Mouse (Mus musculus) kidney, embryonic 15.5 days (tissue): ENCODE results near the gene Mad1l1. TPM values are rescaled to one million over a fixed set of nuclear protein-coding genes. Genes with fewer than 3 reads are reported as not detected.
"Not testable (repeated sequence)": the region's sequence is repeated elsewhere in the genome, so short reads cannot be mapped to it uniquely, and the experiment has no call there.

Experiments used
- ATAC-seq: fragments of 200-750 bp; cut with Nextera tagmentation; replicated peaks from 2 replicates; pipeline ENCODE4 v1.8.0; 2017; ENCODE audit warnings: moderate TSS enrichment; ENCODE audit not compliant: low FRiP score
- H3K27ac ChIP-seq: fragments of 300-500 bp; sonication (generic); 2 replicates; pipeline ENCODE4 v1.5.1; 2015; ENCODE audit warnings: mild to moderate bottlenecking, inconsistent platforms
- H3K27me3 ChIP-seq: fragments of 300-500 bp; sonication (generic); 2 replicates; pipeline ENCODE4 v1.6.1; 2015; ENCODE audit warnings: inconsistent platforms
- H3K36me3 ChIP-seq: fragments of 300-500 bp; sonication (generic); 2 replicates; pipeline ENCODE4 v1.6.1; 2015; ENCODE audit warnings: inconsistent platforms
- H3K4me1 ChIP-seq: fragments of 300-500 bp; sonication (generic); 2 replicates; pipeline ENCODE4 v1.6.1; 2015; ENCODE audit warnings: inconsistent platforms
- H3K4me2 ChIP-seq: fragments of 300-500 bp; sonication (generic); 2 replicates; pipeline ENCODE4 v1.6.1; 2015; ENCODE audit warnings: moderate library complexity, mild to moderate bottlenecking, inconsistent platforms
- H3K4me3 ChIP-seq: fragments of 300-500 bp; sonication (generic); replicated peaks from 2 replicates; pipeline ENCODE4 v1.5.1; 2015; ENCODE audit warnings: mild to moderate bottlenecking, inconsistent platforms
- H3K9ac ChIP-seq: fragments of 300-500 bp; sonication (generic); 2 replicates; pipeline ENCODE4 v1.6.1; 2015; ENCODE audit warnings: mild to moderate bottlenecking, inconsistent platforms
- H3K9me3 ChIP-seq: fragments of 300-500 bp; sonication (generic); replicated peaks from 2 replicates; pipeline ENCODE4 v1.6.1; 2016; ENCODE audit warnings: inconsistent platforms
- WGBS: fragments of 180-500 bp; shearing (Covaris S2); methylation state at CpG from one replicate; pipeline ENCODE4 v1.1.7; 2015; ENCODE audit warnings: mixed read lengths; 5-methylcytosine and 5-hydroxymethylcytosine counted together
- polyA plus RNA-seq: library from polyadenylated mRNA; unstranded; fragments of >200 nt; fragmentation: Nextera tagmentation; extraction: Ambion mirVana; gene quantifications from 2 replicates; pipeline ENCODE4 v1.2.1, GENCODE M21; 2015

Mad1l1 gene
- polyA plus RNA-seq, 1 experiment from 2014 or later, result 53.0 TPM

DNA sequence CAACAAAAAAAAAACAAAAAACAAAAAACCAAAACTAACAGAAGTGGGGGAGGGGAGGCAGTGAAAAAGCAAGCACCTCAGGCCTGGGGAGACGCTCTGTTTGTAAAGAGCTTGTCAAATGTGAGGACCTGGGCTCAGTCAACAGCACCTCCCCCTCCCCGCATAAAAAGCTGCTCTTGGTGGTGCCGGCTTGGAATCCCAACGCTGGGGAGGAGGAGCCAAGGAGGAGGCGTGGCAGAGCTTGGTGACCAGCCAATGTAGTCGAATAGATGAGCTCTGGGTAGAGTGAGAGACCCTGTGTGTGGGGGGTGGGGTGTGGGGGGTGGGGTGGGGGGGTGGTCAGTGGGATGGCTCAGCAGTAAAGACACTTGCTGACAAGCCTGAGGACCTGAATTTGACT lies 322.4 kb downstream of the Mad1l1 start:
- H3K36me3 ChIP-seq, result no peaks in the 10 kb centered on the region
- H3K4me3 ChIP-seq, result no peak overlapping the region
- no peak; the same call in 1 of the 2 replicates for ATAC-seq
- H3K4me2 ChIP-seq, result no peak overlapping the region
- 22% methylated on average over 6 of the region's 6 CpGs for WGBS
- no peak overlapping the region for H3K9ac ChIP-seq
- H3K27ac ChIP-seq, result no peak overlapping the region
- no peaks in the 10 kb centered on the region for H3K27me3 ChIP-seq
- peaks cover 11% of the 10 kb centered on the region; the same call in 1 of the 2 replicates for H3K4me1 ChIP-seq
- H3K9me3 ChIP-seq, result no peaks in the 10 kb centered on the region

DNA sequence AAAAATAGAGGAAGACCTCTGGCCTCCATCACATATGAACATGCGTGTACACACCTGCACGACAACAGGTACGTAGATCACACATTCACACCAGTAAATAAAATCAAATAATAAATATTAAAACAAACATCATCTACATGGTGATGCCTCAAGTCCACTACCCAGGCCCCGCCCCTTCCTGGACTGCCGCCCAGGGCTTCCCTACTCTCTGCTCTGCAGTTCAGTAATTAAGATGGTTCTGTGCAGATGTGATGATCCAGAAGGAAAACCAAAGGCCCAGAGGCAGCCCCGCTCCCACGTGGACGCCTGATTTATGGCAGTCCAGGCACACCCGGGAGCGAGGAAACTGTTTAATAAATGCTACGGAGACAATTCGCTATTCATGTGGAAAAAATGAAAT lies 323.0 kb downstream of the Mad1l1 start:
- WGBS, result 49% methylated on average over 12 of the region's 12 CpGs
- ATAC-seq, H3K27me3 ChIP-seq, H3K36me3 ChIP-seq, H3K9me3 ChIP-seq, H3K27ac ChIP-seq, H3K4me2 ChIP-seq, H3K4me3 ChIP-seq, H3K9ac ChIP-seq: not testable (repeated sequence)
- H3K4me1 ChIP-seq, result peaks cover 11% of the 10 kb centered on the region; the same call in 1 of the 2 replicates

DNA sequence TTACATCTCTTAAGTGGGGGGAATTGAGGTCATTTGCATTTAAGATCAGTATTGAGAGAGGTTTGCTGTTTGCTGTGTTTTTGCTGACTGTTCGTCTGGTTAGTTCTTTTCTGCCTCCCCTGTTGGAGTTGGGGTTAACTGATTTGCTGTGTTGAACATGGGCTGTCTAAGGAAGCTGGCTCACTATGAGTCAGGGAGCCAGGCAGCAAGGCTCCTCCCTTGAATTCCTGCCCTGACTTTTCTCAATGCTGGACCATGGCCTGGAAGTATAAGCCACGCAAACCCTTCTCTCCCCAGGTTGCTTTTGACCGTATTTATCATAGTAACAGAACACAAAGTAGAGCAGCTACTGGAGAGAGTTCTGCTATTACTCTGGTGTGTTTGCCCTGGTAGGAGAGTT lies 329.8 kb downstream of the Mad1l1 start:
- Histone ChIP-seq H3K36me3 (no peaks in the 10 kb centered on the region), H3K4me1 (no peaks in the 10 kb centered on the region), H3K27ac (no peak overlapping the region), H3K4me3 (no peak overlapping the region), H3K9ac (no peak overlapping the region), H3K27me3 (no peaks in the 10 kb centered on the region), H3K9me3 (peaks cover 8% of the 10 kb centered on the region; the same call in 1 of the 2 replicates), H3K4me2 (no peak overlapping the region)
- WGBS, result 86% methylated on average over 3 of the region's 3 CpGs
- no peak for ATAC-seq

DNA sequence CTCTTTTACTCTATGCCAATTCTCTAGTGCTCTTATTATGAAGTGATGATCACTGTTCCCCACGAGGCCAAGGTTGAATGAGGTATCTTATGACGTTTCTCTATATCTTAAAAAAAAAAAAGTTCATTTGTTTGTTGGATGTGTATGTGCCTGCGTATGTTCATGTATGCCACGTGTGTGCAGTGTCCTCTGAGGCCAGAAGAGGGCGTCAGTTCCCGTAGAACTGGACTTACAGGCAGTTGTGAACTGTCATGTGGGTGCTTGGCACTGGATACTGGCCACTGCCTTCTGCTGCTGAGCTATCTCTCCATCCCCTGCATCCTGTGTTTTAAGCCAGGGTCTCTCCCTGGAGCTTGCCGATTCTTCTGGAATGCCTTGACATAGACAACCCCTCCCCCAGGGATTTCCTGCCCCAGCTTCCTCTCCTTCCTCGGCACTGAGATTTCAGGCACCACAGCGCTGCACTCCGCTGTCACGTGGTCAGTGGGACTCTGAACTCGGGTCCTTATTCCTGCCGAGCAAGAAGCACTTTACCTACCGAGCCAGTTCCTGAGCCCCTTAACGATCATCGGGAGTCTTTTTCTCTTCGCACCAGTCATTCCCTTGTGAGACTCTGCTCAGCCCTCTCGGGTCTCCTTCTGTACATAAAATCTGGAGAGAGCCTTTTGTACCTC lies 336.1 kb downstream of the Mad1l1 start:
- H3K4me3 ChIP-seq, result no peak overlapping the region
- H3K27ac ChIP-seq, result no peak overlapping the region
- ATAC-seq, result no peak
- no peaks in the 10 kb centered on the region for H3K27me3 ChIP-seq
- H3K36me3 ChIP-seq, result no peaks in the 10 kb centered on the region
- no peak overlapping the region for H3K9ac ChIP-seq
- 38% methylated on average over 18 of the region's 18 CpGs for WGBS
- H3K4me2 ChIP-seq, result no peak overlapping the region
- 0 out of 2 replicates have a peak, but pooled peaks cover 5% of the 10 kb centered on the region for H3K9me3 ChIP-seq
- H3K4me1 ChIP-seq, result no peaks in the 10 kb centered on the region

DNA sequence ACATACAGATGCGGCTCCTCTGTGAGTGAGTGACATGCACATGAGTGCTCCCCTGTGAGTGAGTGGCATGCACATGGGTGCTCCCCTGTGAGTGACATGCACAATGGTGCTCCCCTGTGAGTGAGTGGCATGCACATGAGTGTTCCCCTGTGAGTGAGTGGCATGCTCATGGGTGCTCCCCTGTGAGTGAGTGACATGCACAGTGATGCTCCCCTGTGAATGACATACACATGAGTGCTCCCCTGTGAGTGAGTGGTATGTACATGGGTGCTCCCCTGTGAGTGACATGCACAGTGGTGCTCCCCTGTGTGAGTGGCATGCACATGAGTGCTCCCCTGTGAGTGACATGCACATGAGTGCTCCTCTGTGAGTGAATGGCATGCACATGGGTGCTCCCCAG lies 339.4 kb downstream of the Mad1l1 start:
- ATAC-seq, result no peak
- 96% methylated on average over 1 of the region's 1 CpGs for WGBS
- H3K27ac ChIP-seq, result no peak overlapping the region
- no peak overlapping the region for H3K9ac ChIP-seq
- H3K4me2 ChIP-seq, result no peak overlapping the region
- peaks cover 6% of the 10 kb centered on the region; the same call in 1 of the 2 replicates for H3K27me3 ChIP-seq
- H3K4me3 ChIP-seq, result no peak overlapping the region
- H3K9me3 ChIP-seq, result no peaks in the 10 kb centered on the region
- no peaks in the 10 kb centered on the region for H3K36me3 ChIP-seq
- H3K4me1 ChIP-seq, result no peaks in the 10 kb centered on the region

DNA sequence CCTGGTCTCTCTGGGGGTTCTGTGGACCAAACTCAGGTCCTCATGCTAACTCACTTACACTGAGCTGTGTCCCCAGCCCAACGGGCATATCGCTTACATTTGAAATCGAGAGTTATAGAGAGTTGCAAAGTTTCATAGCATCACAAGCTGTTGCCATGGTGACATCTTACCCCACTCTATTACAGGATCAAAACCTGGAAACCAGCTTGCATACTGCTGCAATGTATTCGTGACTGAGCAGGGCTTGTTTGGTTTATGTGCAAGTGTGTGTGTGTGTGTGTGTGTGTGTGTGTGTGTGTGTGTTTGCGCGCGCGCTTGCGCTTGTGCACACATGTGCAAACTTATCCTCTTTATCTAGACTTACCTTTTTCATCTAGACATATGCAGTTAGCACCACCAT lies 342.0 kb downstream of the Mad1l1 start:
- H3K4me1 ChIP-seq, result no peaks in the 10 kb centered on the region
- no peaks in the 10 kb centered on the region for H3K9me3 ChIP-seq
- no peak overlapping the region for H3K4me3 ChIP-seq
- ATAC-seq, result no peak
- H3K27ac ChIP-seq, result no peak overlapping the region
- no peaks in the 10 kb centered on the region for H3K36me3 ChIP-seq
- WGBS, result 82% methylated on average over 9 of the region's 9 CpGs
- no peak overlapping the region for H3K4me2 ChIP-seq
- peaks cover 6% of the 10 kb centered on the region; the same call in 1 of the 2 replicates for H3K27me3 ChIP-seq
- H3K9ac ChIP-seq, result no peak overlapping the region

DNA sequence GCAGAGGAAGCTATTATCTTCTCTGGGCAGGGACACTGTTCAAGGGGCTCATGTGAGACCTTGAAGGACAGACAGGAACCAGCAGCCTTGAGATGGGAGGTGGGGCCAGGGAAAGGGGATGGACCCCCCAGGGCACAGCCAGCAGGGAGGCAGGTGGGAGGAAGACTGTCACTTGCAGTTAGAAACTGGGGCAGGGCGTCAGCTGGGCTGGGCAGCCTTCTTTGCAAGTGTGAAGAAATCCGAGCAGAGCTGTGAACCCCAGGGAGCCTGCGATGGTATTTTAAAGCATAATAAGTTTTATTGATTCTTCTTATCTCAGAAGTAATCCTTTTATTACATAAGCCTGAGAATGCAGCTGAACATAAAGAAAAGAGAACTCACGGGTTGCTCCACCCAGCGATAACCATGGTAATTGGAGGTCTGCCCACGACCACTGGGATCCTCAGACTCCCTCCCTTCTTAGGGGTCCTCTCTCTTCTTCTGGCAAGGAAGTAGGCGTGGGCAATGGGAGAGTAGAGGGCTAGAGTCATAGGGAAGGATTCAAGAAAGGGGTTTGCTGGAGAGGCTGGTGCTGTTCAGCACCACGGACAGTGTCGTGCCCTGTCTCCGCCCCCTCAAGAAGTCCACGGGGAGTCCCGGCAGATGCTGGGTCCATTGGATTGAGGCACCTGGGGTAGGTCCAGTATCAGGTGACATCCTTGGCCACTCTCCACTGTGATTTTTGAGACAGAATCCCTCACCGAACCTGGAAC lies 342.7 kb downstream of the Mad1l1 start:
- Histone ChIP-seq H3K4me2 (no peak overlapping the region), H3K4me1 (no peaks in the 10 kb centered on the region), H3K9me3 (no peaks in the 10 kb centered on the region), H3K9ac (no peak overlapping the region), H3K27me3 (peaks cover 7% of the 10 kb centered on the region; the same call in 1 of the 2 replicates), H3K4me3 (no peak overlapping the region), H3K36me3 (no peaks in the 10 kb centered on the region), H3K27ac (no peak overlapping the region)
- ATAC-seq, result no peak
- WGBS, result 5% methylated on average over 13 of the region's 13 CpGs

DNA sequence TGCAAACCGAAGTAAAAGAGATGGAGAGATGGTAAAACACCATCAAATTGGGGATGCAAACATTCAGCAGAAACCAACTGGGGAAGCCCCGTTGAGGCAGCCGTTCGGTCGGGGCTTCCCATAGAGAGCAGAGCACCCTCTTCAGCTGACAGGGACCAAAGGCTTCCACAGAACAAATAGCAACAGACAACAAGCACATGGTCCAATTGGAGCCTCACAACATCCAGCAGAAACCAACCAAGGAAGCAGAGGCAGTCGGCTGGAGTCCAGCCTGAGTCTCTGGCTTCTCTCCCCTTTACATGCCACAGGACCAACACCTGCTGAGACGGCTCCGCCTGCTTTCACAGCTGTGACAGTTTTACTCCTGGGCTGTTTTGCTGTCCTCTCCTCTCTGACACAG lies 343.9 kb downstream of the Mad1l1 start:
- H3K27me3 ChIP-seq, result peaks cover 19% of the 10 kb centered on the region
- H3K27ac ChIP-seq, result no peak overlapping the region
- no peak overlapping the region for H3K4me2 ChIP-seq
- no peaks in the 10 kb centered on the region for H3K36me3 ChIP-seq
- H3K9me3 ChIP-seq, result no peaks in the 10 kb centered on the region
- no peak overlapping the region for H3K4me3 ChIP-seq
- H3K9ac ChIP-seq, result no peak overlapping the region
- H3K4me1 ChIP-seq, result no peaks in the 10 kb centered on the region; the same call in 1 of the 2 replicates
- no peak for ATAC-seq
- 37% methylated on average over 8 of the region's 8 CpGs for WGBS

DNA sequence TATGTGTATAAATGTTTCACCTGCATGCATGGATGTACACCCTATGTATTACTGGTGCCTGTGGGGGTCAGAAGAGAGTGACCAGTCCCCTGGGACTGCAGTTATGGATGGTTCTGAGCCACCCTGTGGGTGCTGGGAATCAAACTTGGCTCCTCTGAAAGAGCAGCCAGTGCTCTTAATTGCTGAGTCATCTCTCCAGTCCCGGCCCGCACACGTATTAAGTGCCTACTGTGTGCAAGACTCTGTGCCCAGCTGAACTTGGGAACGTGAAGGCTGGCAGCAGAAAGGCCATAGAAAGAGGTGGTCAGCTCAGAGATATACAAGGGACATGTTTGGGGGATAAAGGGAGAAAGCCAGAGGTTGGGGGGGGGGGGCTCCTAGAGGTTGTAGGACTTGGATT lies 344.8 kb downstream of the Mad1l1 start:
- 72% methylated on average over 4 of the region's 4 CpGs for WGBS
- no peaks in the 10 kb centered on the region; the same call in 1 of the 2 replicates for H3K4me1 ChIP-seq
- ATAC-seq, result no peak
- no peak overlapping the region for H3K4me2 ChIP-seq
- H3K36me3 ChIP-seq, result no peaks in the 10 kb centered on the region
- peaks cover 28% of the 10 kb centered on the region for H3K27me3 ChIP-seq
- no peak overlapping the region for H3K27ac ChIP-seq
- H3K9ac ChIP-seq, result no peak overlapping the region
- H3K4me3 ChIP-seq, result no peak overlapping the region
- no peaks in the 10 kb centered on the region for H3K9me3 ChIP-seq

DNA sequence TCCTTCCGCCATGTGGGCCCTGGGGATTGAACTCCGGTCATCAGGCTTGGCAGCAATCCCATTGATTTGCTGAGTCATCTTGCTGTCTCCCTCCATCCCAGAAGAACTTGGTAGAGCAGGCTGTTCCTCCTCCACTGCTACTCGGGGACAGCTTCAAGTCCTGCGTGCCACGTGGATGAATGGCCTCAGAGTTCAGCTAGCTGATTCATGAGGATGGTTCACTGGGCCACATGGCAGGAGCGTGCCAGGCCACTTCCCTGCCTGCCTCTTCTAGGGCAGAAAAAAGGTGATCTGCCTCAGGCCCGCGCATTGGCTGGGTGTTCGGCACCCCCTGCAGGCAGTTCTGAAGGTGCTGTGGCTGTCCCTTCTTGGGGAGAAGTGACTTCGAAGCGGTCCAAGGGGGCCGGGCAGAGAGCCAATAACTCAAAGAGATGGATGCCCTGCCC lies 351.1 kb downstream of the Mad1l1 start:
- no peaks in the 10 kb centered on the region for H3K9me3 ChIP-seq
- 47% methylated on average over 12 of the region's 12 CpGs for WGBS
- H3K27me3 ChIP-seq, result peaks cover 26% of the 10 kb centered on the region
- no peak overlapping the region for H3K4me2 ChIP-seq
- peaks cover 13% of the 10 kb centered on the region for H3K4me1 ChIP-seq
- H3K36me3 ChIP-seq, result no peaks in the 10 kb centered on the region
- ATAC-seq, result no peak; the same call in 1 of the 2 replicates
- no peak overlapping the region for H3K27ac ChIP-seq
- H3K4me3 ChIP-seq, result no peak overlapping the region
- H3K9ac ChIP-seq, result no peak overlapping the region

DNA sequence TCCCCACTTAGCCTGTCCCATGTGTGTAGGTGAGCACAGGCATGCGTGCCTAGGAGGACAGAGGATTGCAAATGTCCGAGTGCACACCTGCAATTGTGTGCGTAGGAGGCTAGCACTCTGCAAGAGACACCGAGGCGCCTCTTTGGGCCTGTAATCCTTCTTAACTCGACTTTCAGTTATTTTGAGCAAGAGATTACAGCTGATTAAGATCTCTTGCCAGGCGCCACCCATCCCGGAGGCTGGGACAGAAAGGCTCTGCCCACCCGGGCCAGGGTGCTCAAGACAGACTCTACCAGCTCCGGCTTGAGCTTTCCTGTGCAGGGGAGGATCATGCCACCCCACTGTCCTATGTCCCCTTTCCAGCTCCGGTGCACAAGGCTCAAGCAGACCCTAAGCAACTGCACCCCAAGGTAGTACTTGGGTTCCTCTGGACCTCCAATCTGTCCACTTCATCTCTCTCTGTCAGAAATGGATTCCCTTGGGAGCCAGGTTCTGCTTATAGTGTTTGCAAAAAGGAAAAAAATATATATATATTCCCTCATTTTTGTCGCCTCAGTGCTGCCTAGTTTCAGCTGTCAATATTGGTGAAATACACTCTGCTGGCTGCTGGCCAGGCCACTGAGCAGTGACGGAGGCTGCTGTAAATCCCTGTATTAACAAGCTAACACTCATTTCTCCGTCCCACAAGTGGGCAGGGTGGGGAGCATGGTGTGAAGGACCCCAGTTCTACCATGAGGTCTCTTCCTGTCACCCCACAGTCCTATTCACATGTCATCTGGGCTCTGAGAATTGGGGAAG lies 352.0 kb downstream of the Mad1l1 start:
- Histone ChIP-seq H3K4me2 (no peak overlapping the region), H3K27me3 (peaks cover 26% of the 10 kb centered on the region), H3K9ac (no peak overlapping the region), H3K4me3 (no peak overlapping the region), H3K36me3 (no peaks in the 10 kb centered on the region), H3K27ac (no peak overlapping the region), H3K4me1 (peaks cover 16% of the 10 kb centered on the region), H3K9me3 (no peaks in the 10 kb centered on the region)
- 77% methylated on average over 14 of the region's 14 CpGs for WGBS
- no peak for ATAC-seq

DNA sequence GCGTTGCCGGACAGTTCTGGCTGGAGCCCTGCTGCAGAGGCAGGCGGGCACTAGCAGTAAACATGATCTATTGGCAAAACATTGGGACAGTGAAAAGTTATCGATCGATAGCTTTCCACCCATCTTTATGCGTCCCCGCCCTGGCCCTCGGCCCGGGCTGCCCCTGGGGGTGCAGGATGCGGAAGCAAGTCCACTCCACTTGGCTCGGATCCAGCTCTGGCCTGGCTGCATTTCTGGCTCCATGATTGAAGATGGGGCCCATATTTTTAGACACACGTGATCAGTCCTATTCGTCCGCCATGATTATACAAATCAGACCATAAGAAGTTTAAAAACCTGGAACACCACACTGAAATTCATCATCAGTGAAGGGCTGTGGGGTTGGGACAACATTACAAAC lies 355.8 kb downstream of the Mad1l1 start:
- H3K27ac ChIP-seq, result no peak overlapping the region
- H3K4me1 ChIP-seq, result peaks cover 20% of the 10 kb centered on the region
- no peak overlapping the region for H3K9ac ChIP-seq
- H3K4me2 ChIP-seq, result no peak overlapping the region
- H3K4me3 ChIP-seq, result no peak overlapping the region
- ATAC-seq, result no peak
- H3K27me3 ChIP-seq, result no peaks in the 10 kb centered on the region
- 74% methylated on average over 14 of the region's 14 CpGs for WGBS
- H3K9me3 ChIP-seq, result no peaks in the 10 kb centered on the region
- no peaks in the 10 kb centered on the region for H3K36me3 ChIP-seq
